Mouse (Mus musculus): ENCODE data around the gene Olfr368.

GRCm38 (mm10) chr2:37376018-37376417, 49.7 kb downstream of the Olfr368 start:
- TF ChIP-seq POLR2A (IDR thresholded peaks at IDR 0.05; ENCODE audit: low read depth, low read length) (no peak), CTCF (IDR thresholded peaks at IDR 0.05; ENCODE audit: extremely low read depth, insufficient read length, insufficient replicate concordance, low read depth, low read length) (no peak)
